Mouse (Mus musculus): ENCODE measurements around the gene Eif3d. TPM values are rescaled to one million over a fixed set of nuclear protein-coding genes. Genes with fewer than 3 reads are reported as not detected.
A peak's percentile ranks its signal among the peaks of the same experiment; 100 is the strongest.

The Eif3d gene
- total and polyA plus RNA-seq, 3 experiments, result 521 to 738 (median 619) TPM

DNA sequence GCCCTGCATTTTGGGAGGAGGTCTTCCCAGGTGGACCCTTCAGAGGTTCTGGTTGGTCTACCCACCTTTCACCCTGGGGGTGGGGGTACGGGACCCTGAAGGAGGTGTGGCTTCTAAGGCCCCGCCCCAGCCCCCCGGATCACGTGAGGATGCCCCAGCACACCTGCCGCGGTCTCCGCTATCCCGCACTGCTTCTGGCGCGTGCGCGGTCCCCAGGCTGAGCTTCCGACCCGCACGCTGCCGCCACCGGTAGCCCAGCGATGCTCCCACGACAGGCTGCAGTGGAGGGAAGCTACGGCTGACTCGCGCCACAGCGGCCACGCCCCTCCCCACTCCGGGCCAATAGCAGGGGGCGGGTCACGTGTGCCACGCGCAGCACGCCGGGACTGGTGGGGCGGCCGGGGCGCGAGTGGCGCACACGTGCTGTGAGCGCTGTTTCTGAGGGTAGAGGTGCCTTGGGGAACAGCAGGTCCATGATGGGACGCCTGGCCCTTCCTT lies 14.2 kb downstream of the Eif3d start, which contains the start of gene Foxred2:
TSS of gene Foxred2 (minus strand) at position 319 of the 498 bp plus-strand sequence.
- H3K27ac ChIP-seq (ENCODE audit: control insufficient read depth, low read depth, low read length), result peak within 1 kb of the TSS; percentile 52
- TF ChIP-seq SIN3A (IDR thresholded peaks at IDR 0.05; ENCODE audit: low read length), result peak; percentile 89
- TF ChIP-seq MEF2A (IDR thresholded peaks at IDR 0.05; ENCODE audit: extremely low read depth, insufficient replicate concordance, low read depth, low read length, poor library complexity, severe bottlenecking), result no peak
- no peak for TF ChIP-seq ZC3H11A (IDR thresholded peaks at IDR 0.05; ENCODE audit: low read depth, low read length)
- TF ChIP-seq ZMIZ1 (IDR thresholded peaks at IDR 0.05; ENCODE audit: low read depth, low read length), result peak; percentile 69
- TF ChIP-seq CHD2 (IDR thresholded peaks at IDR 0.05; ENCODE audit: low read length), result no peak
- peak; percentile 98 for TF ChIP-seq USF1 (IDR thresholded peaks at IDR 0.05; ENCODE audit: low read depth, low read length)
- TF ChIP-seq POLR2AphosphoS2 (IDR thresholded peaks at IDR 0.05; ENCODE audit: low read length), result peak; percentile 46; the same call in 1 of the 2 replicates
- no peak for TF ChIP-seq MAFK (IDR thresholded peaks at IDR 0.05; ENCODE audit: borderline replicate concordance, low read depth, low read length)
- no peak for TF ChIP-seq ZKSCAN1 (IDR thresholded peaks at IDR 0.05; ENCODE audit: low read depth, low read length)
- peak; percentile 69 to 87 for TF ChIP-seq POLR2A (IDR thresholded peaks at IDR 0.05; ENCODE audit: control insufficient read depth in 1 of 2, insufficient read depth in 1 of 2, low read depth in 1 of 2, low read length in 2 of 2, poor library complexity in 1 of 2)
- TF ChIP-seq GABPA (IDR thresholded peaks at IDR 0.05; ENCODE audit: low read depth, low read length), result no peak
- TF ChIP-seq UBTF (IDR thresholded peaks at IDR 0.05; ENCODE audit: borderline replicate concordance, insufficient read depth, low read depth, low read length), result no peak
- peak; percentile 71 for TF ChIP-seq HCFC1 (IDR thresholded peaks at IDR 0.05; ENCODE audit: low read depth, low read length)
- no peak for TF ChIP-seq RAD21 (IDR thresholded peaks at IDR 0.05; ENCODE audit: low read depth, low read length)
- TF ChIP-seq MYB (IDR thresholded peaks at IDR 0.05; ENCODE audit: low read depth, low read length), result no peak
- TF ChIP-seq NRF1 (IDR thresholded peaks at IDR 0.05; ENCODE audit: insufficient read depth, low read depth, low read length, poor library complexity, severe bottlenecking), result peak; percentile 60
- no peak for TF ChIP-seq RCOR1 (IDR thresholded peaks at IDR 0.05; ENCODE audit: low read depth, low read length)
- TF ChIP-seq CTCF (IDR thresholded peaks at IDR 0.05 in 2 of 3, conservative IDR thresholded peaks at IDR 0.05 in 1 of 3; ENCODE audit: control insufficient read depth in 1 of 3, insufficient read depth in 1 of 3, low read depth in 2 of 3, low read length in 3 of 3, poor library complexity in 1 of 3, severe bottlenecking in 1 of 3), result peak in 1 of 3 experiments; percentile 16; a peak in 2 of 6 replicates
- peak; percentile 86; the same call in 1 of the 2 replicates for TF ChIP-seq MYC (IDR thresholded peaks at IDR 0.05; ENCODE audit: low read depth, low read length)
- TF ChIP-seq NELFE (IDR thresholded peaks at IDR 0.05; ENCODE audit: low read depth, low read length), result peak; percentile 83
- TF ChIP-seq GATA1 (IDR thresholded peaks at IDR 0.05; ENCODE audit: low read depth, low read length), result no peak
- TF ChIP-seq ETS1 (IDR thresholded peaks at IDR 0.05; ENCODE audit: low read depth, low read length), result no peak
- peak; percentile 89 for TF ChIP-seq BHLHE40 (IDR thresholded peaks at IDR 0.05; ENCODE audit: borderline replicate concordance, low read depth, low read length)
- no peak for TF ChIP-seq E2F4 (IDR thresholded peaks at IDR 0.05; ENCODE audit: borderline replicate concordance, low read depth, low read length)
- TF ChIP-seq ZNF384 (IDR thresholded peaks at IDR 0.05; ENCODE audit: low read depth, low read length), result no peak
- TF ChIP-seq MAZ (IDR thresholded peaks at IDR 0.05; ENCODE audit: low read depth, low read length), result peak; percentile 78; the same call in 1 of the 2 replicates
- TF ChIP-seq MAX (IDR thresholded peaks at IDR 0.05; ENCODE audit: low read length), result peak; percentile 99
- TF ChIP-seq JUND (IDR thresholded peaks at IDR 0.05; ENCODE audit: low read depth, low read length), result no peak
- TF ChIP-seq KAT2A (conservative IDR thresholded peaks at IDR 0.05; ENCODE audit: low read depth, low read length), result no peak
- TF ChIP-seq TAL1 (IDR thresholded peaks at IDR 0.05; ENCODE audit: low read length), result no peak
- TF ChIP-seq SMC3 (IDR thresholded peaks at IDR 0.05; ENCODE audit: low read depth, low read length), result no peak
- no peak for TF ChIP-seq ELF1 (IDR thresholded peaks at IDR 0.05; ENCODE audit: low read depth, low read length)
- peak; percentile 55; the same call in 1 of the 2 replicates for TF ChIP-seq TCF12 (IDR thresholded peaks at IDR 0.05; ENCODE audit: low read depth, low read length)
- peak; percentile 51 to 85; a peak in 3 of 4 replicates for TF ChIP-seq USF2 (IDR thresholded peaks at IDR 0.05; ENCODE audit: borderline replicate concordance in 1 of 2, insufficient read depth in 1 of 2, low read depth in 1 of 2, low read length in 2 of 2)
- TF ChIP-seq EP300 (IDR thresholded peaks at IDR 0.05; ENCODE audit: low read depth in 1 of 2, low read length in 2 of 2), result no peak
- no peak for TF ChIP-seq CHD1 (IDR thresholded peaks at IDR 0.05; ENCODE audit: low read depth, low read length)
- TF ChIP-seq POLR2AphosphoS5 (IDR thresholded peaks at IDR 0.05; ENCODE audit: borderline replicate concordance, low read depth, low read length), result no peak; the same call in 1 of the 2 replicates

More for the DNA sequence above, 14.2 kb downstream of the Eif3d start, which contains the start of gene Foxred2:
- Histone ChIP-seq H3K36me3 (ENCODE audit: control insufficient read depth in 1 of 2, insufficient read depth in 2 of 2, low read length in 2 of 2) (peaks cover 0 to 8% of the 10 kb centered on the region in 2 experiments; a peak in 3 of 4 replicates), H3K27me3 (ENCODE audit: control insufficient read depth in 1 of 2, insufficient read depth in 2 of 2, low read length in 2 of 2) (no peaks in the 10 kb centered on the region), H3K9me3 (replicated peaks; ENCODE audit: insufficient read depth, low read length) (no peaks in the 10 kb centered on the region), H3K4me1 (ENCODE audit: control insufficient read depth in 1 of 2, insufficient read depth in 2 of 2, low read length in 2 of 2) (peaks cover 4 to 16% of the 10 kb centered on the region in 2 experiments; a peak in 3 of 4 replicates), H3K9ac (ENCODE audit: control insufficient read depth, low read depth, low read length, poor library complexity, severe bottlenecking) (peak within 1 kb of the TSS; percentile 66), H3K79me2 (ENCODE audit: control insufficient read depth, insufficient read depth, low read length, poor library complexity) (no peaks in the 10 kb centered on the region; the same call in none of the 2 replicates), H3K4me3 (ENCODE audit: control insufficient read depth in 1 of 2, insufficient read depth in 1 of 2, low read depth in 2 of 2, low read length in 2 of 2) (peak within 1 kb of the TSS; percentile 46 to 55)
- DNase-seq (ENCODE audit: low read depth, low spot score), result peak; percentile 93

Measured in MEL (cell line).